Mouse (Mus musculus) heart, embryonic 11.5 days (tissue): ENCODE data around the gene Nkx3-2. TPM values are rescaled to one million over a fixed set of nuclear protein-coding genes. Genes with fewer than 3 reads are reported as not detected.

ENCODE experiments used
- ATAC-seq: fragments of 200-750 bp; cut with Nextera tagmentation; replicated peaks from 2 replicates; pipeline ENCODE4 v1.8.0; 2017; ENCODE audit warnings: moderate library complexity; ENCODE audit not compliant: insufficient number of reproducible peaks, low FRiP score, low TSS enrichment
- H3K27ac ChIP-seq: fragments of 300-500 bp; sonication (generic); 2 replicates; pipeline ENCODE4 v1.5.1; 2014; ENCODE audit warnings: mild to moderate bottlenecking, low read depth, low read length
- H3K27me3 ChIP-seq: fragments of 300-500 bp; sonication (generic); 2 replicates; pipeline ENCODE4 v1.6.1; 2014; ENCODE audit warnings: mild to moderate bottlenecking, low read length, mixed read lengths; ENCODE audit not compliant: control insufficient read depth, insufficient read depth
- H3K36me3 ChIP-seq: fragments of 300-500 bp; sonication (generic); 2 replicates; pipeline ENCODE4 v1.6.1; 2014; ENCODE audit warnings: mild to moderate bottlenecking, low read length, moderate library complexity, mixed read lengths; ENCODE audit not compliant: control insufficient read depth, insufficient read depth
- H3K4me1 ChIP-seq: fragments of 300-500 bp; sonication (generic); 2 replicates; pipeline ENCODE4 v1.6.1; 2014; ENCODE audit warnings: low read length; ENCODE audit not compliant: control insufficient read depth, insufficient read depth
- H3K4me2 ChIP-seq: fragments of 300-500 bp; sonication (generic); 2 replicates; pipeline ENCODE4 v1.6.1; 2014; ENCODE audit warnings: mild to moderate bottlenecking, moderate library complexity
- H3K4me3 ChIP-seq: fragments of 300-500 bp; sonication (generic); 2 replicates; pipeline ENCODE4 v1.5.1; 2014; ENCODE audit warnings: low read depth, low read length
- H3K9ac ChIP-seq: fragments of 300-500 bp; sonication (generic); 2 replicates; pipeline ENCODE4 v1.6.1; 2014; ENCODE audit warnings: mild to moderate bottlenecking, low read depth, low read length, moderate library complexity
- H3K9me3 ChIP-seq: fragments of 300-500 bp; sonication (generic); replicated peaks from 2 replicates; pipeline ENCODE4 v1.6.1; 2016; ENCODE audit warnings: low read length; ENCODE audit not compliant: control insufficient read depth
- WGBS: fragments of 180-500 bp; shearing (Covaris S2); extraction: QIAGEN DNeasy Blood & Tissue Kit; methylation state at CpG from one replicate; pipeline ENCODE4 v1.1.7; 2014; ENCODE audit not compliant: insufficient replicate concordance; 5-methylcytosine and 5-hydroxymethylcytosine counted together
- polyA plus RNA-seq: library from polyadenylated mRNA; unstranded; fragments of >200 nt; fragmentation: Nextera tagmentation; extraction: Ambion mirVana; gene quantifications from 2 replicates; pipeline ENCODE4 v1.2.1, GENCODE M21; 2014

Nkx3-2 gene
- polyA plus RNA-seq, 1 experiment from 2014 or later, result not detected

DNA sequence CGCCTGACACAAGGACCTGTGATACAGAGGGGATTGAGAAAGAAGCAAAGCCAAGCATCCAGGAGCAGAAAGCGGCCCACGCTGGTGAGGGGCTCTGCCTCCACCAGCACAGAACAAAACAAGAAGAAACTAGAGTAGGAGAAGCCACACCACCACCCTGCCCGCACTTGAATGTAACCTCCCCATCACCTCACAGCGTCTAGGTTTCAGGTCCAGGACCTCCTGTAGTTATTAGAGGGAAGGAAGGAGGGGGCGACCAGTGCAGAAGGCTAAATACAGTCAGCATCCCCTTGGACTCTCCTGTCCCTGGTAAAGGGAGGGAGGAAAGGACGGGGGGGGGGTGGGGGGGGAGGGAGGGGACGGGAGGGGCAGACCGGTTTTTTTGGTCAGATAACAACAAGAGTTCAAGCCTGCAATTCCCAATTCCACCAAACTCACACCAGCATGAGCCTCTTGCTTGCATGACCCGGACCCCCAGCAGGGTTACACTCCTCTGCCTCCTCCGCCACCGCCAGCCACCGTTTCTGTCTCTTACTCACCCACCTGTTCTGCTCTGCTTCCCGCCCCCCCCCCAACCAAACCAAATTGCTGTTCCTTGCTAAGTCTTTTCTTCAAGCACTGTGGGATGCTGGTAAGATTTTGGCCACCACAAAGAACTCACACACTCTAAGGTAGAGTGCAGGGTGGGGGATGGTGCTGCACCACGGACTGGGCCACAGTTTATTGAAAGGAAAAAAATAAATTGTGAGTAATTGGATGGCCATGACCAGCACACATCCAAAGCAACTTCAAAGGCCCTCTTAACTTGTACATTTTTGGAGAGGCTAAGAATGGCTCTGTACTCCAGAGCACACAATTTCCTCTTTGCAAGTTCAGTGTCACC, 19.2 kb downstream of the Nkx3-2 start:
- Histone ChIP-seq H3K4me1 (no peaks in the 10 kb centered on the region), H3K36me3 (no peaks in the 10 kb centered on the region), H3K4me2 (no peak overlapping the region), H3K4me3 (no peak overlapping the region), H3K9me3 (no peaks in the 10 kb centered on the region), H3K9ac (no peak overlapping the region), H3K27me3 (peaks cover 58% of the 10 kb centered on the region), H3K27ac (no peak overlapping the region)
- 4% methylated on average over 13 of the region's 15 CpGs for WGBS
- ATAC-seq, result no peak

DNA sequence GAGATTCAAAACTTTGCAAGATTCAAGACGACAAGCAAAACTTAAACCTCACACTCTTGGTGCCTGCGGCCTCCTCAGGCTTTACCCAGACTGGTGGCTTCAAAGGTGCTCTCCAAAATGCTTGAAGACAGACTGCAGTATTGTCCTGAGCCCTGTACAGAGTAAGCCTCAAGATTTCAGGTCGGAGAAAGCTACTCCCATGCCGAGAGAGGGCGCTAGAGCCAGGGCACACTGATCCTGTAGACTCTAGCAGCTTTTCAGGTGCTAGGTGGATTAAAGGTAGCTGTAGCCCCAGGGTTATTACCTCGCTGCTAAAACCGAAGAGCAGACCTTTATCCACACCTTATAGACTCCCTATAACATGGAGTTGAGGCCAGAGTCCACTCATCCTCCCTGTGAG, 20.1 kb downstream of the Nkx3-2 start:
- Histone ChIP-seq H3K27ac (no peak overlapping the region), H3K9me3 (no peaks in the 10 kb centered on the region), H3K4me3 (no peak overlapping the region), H3K4me2 (no peak overlapping the region), H3K36me3 (no peaks in the 10 kb centered on the region), H3K9ac (no peak overlapping the region), H3K27me3 (peaks cover 49% of the 10 kb centered on the region), H3K4me1 (no peaks in the 10 kb centered on the region)
- WGBS, result 9% methylated on average over 7 of the region's 7 CpGs
- ATAC-seq, result no peak

DNA sequence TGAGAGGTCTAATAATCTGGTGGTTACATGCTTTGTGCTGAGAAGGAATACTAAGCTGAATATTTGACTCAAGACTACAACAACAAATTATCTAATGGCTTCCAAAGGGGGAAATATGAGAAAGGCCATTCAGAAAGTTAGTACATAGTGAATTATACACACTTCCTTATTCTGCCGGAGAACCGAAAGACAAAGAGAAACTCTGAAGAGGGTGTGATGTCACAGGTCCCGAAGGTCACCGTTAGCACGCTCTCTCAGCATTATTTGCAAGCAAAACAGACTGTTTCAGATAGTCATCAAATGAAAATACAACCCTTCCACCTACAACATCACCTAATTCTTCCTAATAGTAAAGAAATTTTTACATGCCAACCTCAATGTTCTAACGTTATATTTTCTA, 25.5 kb downstream of the Nkx3-2 start:
- ATAC-seq, result no peak
- 68% methylated on average over 6 of the region's 6 CpGs for WGBS
- Histone ChIP-seq H3K9me3 (no peaks in the 10 kb centered on the region), H3K4me3 (no peak overlapping the region), H3K9ac (no peak overlapping the region), H3K27me3 (peaks cover 3% of the 10 kb centered on the region; the same call in 1 of the 2 replicates), H3K36me3 (no peaks in the 10 kb centered on the region), H3K4me1 (no peaks in the 10 kb centered on the region), H3K27ac (no peak overlapping the region), H3K4me2 (no peak overlapping the region)

DNA sequence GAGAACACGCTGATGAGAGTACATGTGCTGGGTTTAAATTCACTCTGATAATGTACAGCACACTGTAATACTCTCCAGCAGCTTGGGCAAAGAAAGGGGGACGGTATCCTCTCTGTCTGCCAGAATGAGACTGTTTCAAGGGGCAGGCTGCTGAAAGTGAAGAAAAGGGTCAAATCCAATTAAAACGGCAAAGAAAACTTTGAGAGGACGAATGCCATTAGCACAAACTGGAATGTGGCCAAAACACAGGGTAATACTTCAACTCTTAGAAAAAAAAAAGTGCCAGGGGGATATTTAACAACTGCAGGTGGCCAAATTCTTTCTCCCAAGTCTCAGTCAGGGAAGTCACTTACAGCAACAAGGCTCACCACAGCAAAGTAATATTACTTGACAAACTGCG, 27.3 kb downstream of the Nkx3-2 start:
- Histone ChIP-seq H3K36me3 (no peaks in the 10 kb centered on the region), H3K9me3 (no peaks in the 10 kb centered on the region), H3K4me3 (no peak overlapping the region), H3K4me2 (no peak overlapping the region), H3K27ac (no peak overlapping the region), H3K4me1 (no peaks in the 10 kb centered on the region), H3K9ac (no peak overlapping the region), H3K27me3 (no peaks in the 10 kb centered on the region)
- WGBS, result 56% methylated on average over 5 of the region's 5 CpGs
- ATAC-seq, result no peak

DNA sequence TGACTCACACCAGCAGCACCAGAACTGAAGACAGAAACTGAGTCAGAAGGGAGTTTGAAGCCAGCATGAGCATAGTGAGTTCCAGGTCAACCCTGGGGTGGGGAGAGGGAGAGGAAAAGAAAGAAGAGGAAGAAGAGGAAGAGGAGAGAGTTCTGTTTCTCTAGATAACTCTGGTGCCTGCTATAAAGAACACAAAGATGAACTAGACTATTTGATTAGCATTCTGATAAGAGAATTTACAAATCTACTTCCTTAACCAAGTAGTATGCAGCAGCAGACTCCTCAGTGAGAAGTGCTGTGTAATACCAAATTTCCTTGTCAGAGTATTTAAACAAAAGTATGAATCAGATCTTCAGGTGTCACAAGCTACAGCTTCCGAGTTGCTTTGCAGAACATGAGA, 37.3 kb downstream of the Nkx3-2 start:
- Histone ChIP-seq H3K9ac (no peak overlapping the region), H3K4me3 (no peak overlapping the region), H3K9me3 (no peaks in the 10 kb centered on the region), H3K27ac (no peak overlapping the region), H3K27me3 (no peaks in the 10 kb centered on the region), H3K36me3 (no peaks in the 10 kb centered on the region), H3K4me1 (no peaks in the 10 kb centered on the region), H3K4me2 (no peak overlapping the region)
- no peak for ATAC-seq
- 64% methylated on average over 1 of the region's 1 CpGs for whole genome bisulfite sequencing

DNA sequence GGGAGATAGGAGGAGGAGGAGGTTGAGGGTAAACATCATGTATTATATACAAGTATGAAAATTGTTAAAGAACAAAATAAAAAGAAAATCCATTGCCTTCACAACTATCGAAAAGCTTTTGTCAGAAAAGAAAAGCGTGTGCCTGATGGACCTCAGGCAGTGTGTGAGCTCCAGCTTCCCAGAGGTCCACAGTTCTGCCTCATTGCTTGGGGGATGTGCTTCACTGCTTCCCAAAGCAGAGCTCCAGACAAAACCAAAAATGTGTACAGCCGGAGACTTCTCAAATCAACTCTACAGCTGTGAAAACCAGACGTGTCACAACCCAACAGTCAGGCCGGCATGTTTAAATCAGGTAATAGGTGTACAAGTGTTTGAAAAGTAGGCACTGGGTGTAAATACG, 38.7 kb downstream of the Nkx3-2 start:
- no peaks in the 10 kb centered on the region for H3K27me3 ChIP-seq
- H3K27ac ChIP-seq, result no peak overlapping the region
- no peak for ATAC-seq
- H3K9ac ChIP-seq, result no peak overlapping the region
- H3K4me1 ChIP-seq, result no peaks in the 10 kb centered on the region
- 82% methylated on average over 6 of the region's 6 CpGs for WGBS
- no peak overlapping the region for H3K4me3 ChIP-seq
- no peaks in the 10 kb centered on the region for H3K36me3 ChIP-seq
- H3K4me2 ChIP-seq, result no peak overlapping the region
- no peaks in the 10 kb centered on the region for H3K9me3 ChIP-seq

Other genes with a start within 250 kb of the Nkx3-2 start
- gene Rab28, start 56.3 kb downstream of the Nkx3-2 start, polyA plus RNA-seq, result 38.7 and 43.2 TPM in 2 replicates
- 14.3 and 17.3 TPM in 2 replicates for gene Bod1l, start 79.8 kb upstream of the Nkx3-2 start, polyA plus RNA-seq